Mouse (Mus musculus) kidney, embryonic 16.5 days (tissue): Measurements from ENCODE around the gene Bdnf. TPM values are rescaled to one million over a fixed set of nuclear protein-coding genes. Genes with fewer than 3 reads are reported as not detected.

Experiments
- ATAC-seq: fragments of 200-750 bp; cut with Nextera tagmentation; 2 replicates; pipeline ENCODE4 v1.8.0; 2017; ENCODE audit warnings: moderate TSS enrichment; ENCODE audit not compliant: low FRiP score, low TSS enrichment
- H3K27ac ChIP-seq: fragments of 300-500 bp; sonication (generic); 2 replicates; pipeline ENCODE4 v1.5.1; 2014; ENCODE audit warnings: low read length
- H3K27me3 ChIP-seq: fragments of 300-500 bp; sonication (generic); 2 replicates; pipeline ENCODE4 v1.6.1; 2014; ENCODE audit warnings: low read length, control low read depth, mixed read lengths; ENCODE audit not compliant: insufficient read depth
- H3K36me3 ChIP-seq: fragments of 300-500 bp; sonication (generic); 2 replicates; pipeline ENCODE4 v1.6.1; 2014; ENCODE audit warnings: low read length, control low read depth, mixed read lengths; ENCODE audit not compliant: insufficient read depth
- H3K4me1 ChIP-seq: fragments of 300-500 bp; sonication (generic); 2 replicates; pipeline ENCODE4 v1.6.1; 2014; ENCODE audit warnings: low read length, control low read depth, mixed read lengths; ENCODE audit not compliant: insufficient read depth
- H3K4me2 ChIP-seq: fragments of 300-500 bp; sonication (generic); replicated peaks from 2 replicates; pipeline ENCODE4 v1.6.1; 2014; ENCODE audit warnings: low read depth, low read length
- H3K4me3 ChIP-seq: fragments of 300-500 bp; sonication (generic); 2 replicates; pipeline ENCODE4 v1.5.1; 2014; ENCODE audit warnings: mild to moderate bottlenecking, low read length
- H3K9ac ChIP-seq: fragments of 300-500 bp; sonication (generic); replicated peaks from 2 replicates; pipeline ENCODE4 v1.6.1; 2014; ENCODE audit warnings: low read length
- H3K9me3 ChIP-seq: fragments of 300-500 bp; sonication (generic); 2 replicates; pipeline ENCODE4 v1.6.1; 2016; ENCODE audit warnings: low read length, control low read depth
- WGBS: fragments of 180-500 bp; shearing (Covaris S2); extraction: QIAGEN DNeasy Blood & Tissue Kit; methylation state at CpG from one replicate; pipeline ENCODE4 v1.1.7; 2014; 5-methylcytosine and 5-hydroxymethylcytosine counted together
- polyA plus RNA-seq: library from polyadenylated mRNA; unstranded; fragments of >200 nt; fragmentation: Nextera tagmentation; extraction: Ambion mirVana; gene quantifications from 2 replicates; pipeline ENCODE4 v1.2.1, GENCODE M21; 2015

Bdnf gene
- polyA plus RNA-seq, 1 experiment from 2014 or later: 0.69 TPM

DNA sequence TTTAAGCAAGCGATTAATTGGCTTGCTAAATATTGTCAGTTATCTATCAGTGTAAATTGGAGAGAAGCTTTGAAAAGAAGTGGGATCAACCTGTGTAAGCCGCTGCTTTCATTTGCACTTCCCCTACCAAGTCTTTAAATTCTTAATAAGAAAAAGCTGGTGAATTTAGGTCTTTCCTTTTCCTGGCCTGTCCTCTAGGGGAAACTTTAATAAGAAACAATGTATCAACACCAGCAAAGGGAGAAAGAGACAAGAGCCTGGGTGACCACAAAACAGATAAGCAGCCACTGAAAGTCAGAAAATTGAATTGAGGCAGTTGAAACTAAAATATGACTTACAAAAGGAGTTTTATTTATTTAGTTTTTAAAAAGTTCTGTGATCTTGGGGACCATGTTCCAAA is 4.9 kb downstream of the Bdnf start:
- Histone ChIP-seq H3K27ac (no peak overlapping the region), H3K9ac (no peak overlapping the region), H3K4me3 (no peak overlapping the region), H3K4me1 (peaks cover 15% of the 10 kb centered on the region), H3K4me2 (no peak overlapping the region), H3K9me3 (no peaks in the 10 kb centered on the region), H3K36me3 (no peaks in the 10 kb centered on the region), H3K27me3 (peaks cover 59% of the 10 kb centered on the region)
- WGBS: 69% methylated on average over 2 of the region's 2 CpGs
- ATAC-seq: no peak

DNA sequence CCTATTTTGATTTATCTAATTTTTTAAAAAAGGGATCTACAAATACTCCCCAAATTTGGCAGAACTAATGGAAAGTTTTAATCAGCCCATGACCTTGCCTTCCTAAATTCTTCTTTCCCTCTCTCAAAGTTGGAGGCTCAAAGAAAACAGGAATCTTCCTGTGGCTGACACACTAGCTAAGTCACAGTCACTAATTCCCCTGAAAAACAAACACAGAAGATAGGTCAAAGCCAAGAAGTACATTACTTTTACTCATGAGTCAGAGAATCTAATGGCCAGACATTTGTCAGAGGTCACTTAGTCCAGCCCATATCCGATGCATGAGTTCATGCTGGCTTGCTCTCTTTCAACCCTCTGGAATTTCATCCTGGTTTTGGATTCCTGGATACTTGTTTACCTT is 6.6 kb downstream of the Bdnf start:
- Histone ChIP-seq H3K4me2 (no peak overlapping the region), H3K27ac (no peak overlapping the region), H3K9me3 (no peaks in the 10 kb centered on the region), H3K4me1 (peaks cover 14% of the 10 kb centered on the region), H3K9ac (no peak overlapping the region), H3K36me3 (no peaks in the 10 kb centered on the region), H3K4me3 (no peak overlapping the region), H3K27me3 (peaks cover 46% of the 10 kb centered on the region)
- no peak for ATAC-seq
- 38% methylated on average over 1 of the region's 1 CpGs for WGBS

DNA sequence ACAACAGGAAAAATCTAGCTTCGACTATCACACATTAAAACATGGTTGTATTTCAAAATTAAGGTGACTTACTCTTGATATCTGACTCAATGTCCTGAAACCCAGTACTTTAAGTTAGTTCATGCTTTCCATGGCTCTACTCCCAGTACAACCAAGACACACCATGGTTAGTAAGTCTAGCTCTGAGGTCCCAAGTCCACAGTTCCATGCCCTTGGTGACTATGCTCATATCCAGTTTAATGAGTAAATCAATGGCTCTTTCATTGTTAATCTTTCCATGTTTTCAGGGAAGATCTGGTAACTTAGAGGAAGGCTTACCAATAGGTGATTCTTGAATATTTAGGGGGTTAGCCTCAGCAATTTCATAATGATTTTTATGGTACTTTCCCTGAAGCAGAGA is 14.2 kb downstream of the Bdnf start:
- Histone ChIP-seq H3K36me3 (no peaks in the 10 kb centered on the region), H3K27me3 (peaks cover 34% of the 10 kb centered on the region), H3K9ac (no peak overlapping the region), H3K9me3 (no peaks in the 10 kb centered on the region), H3K4me2 (no peak overlapping the region), H3K4me1 (peaks cover 4% of the 10 kb centered on the region), H3K27ac (no peak overlapping the region), H3K4me3 (no peak overlapping the region)
- ATAC-seq: no peak
- 64% methylated on average over 1 of the region's 1 CpGs for WGBS

DNA sequence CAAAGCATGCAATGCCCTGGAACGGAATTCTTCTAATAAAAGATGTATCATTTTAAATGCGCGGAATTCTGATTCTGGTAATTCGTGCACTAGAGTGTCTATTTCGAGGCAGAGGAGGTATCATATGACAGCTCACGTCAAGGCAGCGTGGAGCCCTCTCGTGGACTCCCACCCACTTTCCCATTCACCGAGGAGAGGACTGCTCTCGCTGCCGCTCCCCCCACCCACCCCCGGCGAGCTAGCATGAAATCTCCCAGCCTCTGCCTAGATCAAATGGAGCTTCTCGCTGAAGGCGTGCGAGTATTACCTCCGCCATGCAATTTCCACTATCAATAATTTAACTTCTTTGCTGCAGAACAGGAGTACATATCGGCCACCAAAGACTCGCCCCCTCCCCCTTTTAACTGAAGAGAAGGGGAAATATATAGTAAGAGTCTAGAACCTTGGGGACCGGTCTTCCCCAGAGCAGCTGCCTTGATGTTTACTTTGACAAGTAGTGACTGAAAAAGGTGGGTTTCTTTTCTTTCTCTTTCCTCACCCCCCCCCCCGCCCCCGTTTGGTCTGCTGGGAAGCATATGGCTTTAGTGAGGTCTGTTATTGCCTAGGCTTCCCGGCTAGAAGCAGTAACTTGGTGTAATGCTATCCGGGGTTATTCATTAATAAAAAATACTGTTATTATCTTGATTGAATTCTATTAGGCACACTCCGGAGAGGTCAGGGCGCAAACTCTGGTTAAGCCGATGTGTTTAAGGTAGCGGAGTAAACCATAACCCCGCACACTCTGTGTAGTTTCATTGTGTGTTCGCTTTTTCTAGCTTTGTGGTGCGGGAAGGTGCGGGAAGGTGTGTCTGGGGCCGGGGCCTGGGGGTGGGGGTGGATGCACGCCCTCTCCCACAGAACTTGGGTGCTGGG is 18.0 kb downstream of the Bdnf start:
- Histone ChIP-seq H3K36me3 (no peaks in the 10 kb centered on the region), H3K27ac (no peak overlapping the region), H3K4me1 (peaks cover 4% of the 10 kb centered on the region), H3K4me2 (peak overlapping the region; percentile 57), H3K9ac (no peak overlapping the region), H3K9me3 (no peaks in the 10 kb centered on the region), H3K4me3 (peak overlapping the region; percentile 53), H3K27me3 (peaks cover 56% of the 10 kb centered on the region)
- WGBS: 3% methylated on average over 34 of the region's 34 CpGs
- ATAC-seq: 0 out of 2 replicates have a peak, but pooled peaks have one; percentile 21

DNA sequence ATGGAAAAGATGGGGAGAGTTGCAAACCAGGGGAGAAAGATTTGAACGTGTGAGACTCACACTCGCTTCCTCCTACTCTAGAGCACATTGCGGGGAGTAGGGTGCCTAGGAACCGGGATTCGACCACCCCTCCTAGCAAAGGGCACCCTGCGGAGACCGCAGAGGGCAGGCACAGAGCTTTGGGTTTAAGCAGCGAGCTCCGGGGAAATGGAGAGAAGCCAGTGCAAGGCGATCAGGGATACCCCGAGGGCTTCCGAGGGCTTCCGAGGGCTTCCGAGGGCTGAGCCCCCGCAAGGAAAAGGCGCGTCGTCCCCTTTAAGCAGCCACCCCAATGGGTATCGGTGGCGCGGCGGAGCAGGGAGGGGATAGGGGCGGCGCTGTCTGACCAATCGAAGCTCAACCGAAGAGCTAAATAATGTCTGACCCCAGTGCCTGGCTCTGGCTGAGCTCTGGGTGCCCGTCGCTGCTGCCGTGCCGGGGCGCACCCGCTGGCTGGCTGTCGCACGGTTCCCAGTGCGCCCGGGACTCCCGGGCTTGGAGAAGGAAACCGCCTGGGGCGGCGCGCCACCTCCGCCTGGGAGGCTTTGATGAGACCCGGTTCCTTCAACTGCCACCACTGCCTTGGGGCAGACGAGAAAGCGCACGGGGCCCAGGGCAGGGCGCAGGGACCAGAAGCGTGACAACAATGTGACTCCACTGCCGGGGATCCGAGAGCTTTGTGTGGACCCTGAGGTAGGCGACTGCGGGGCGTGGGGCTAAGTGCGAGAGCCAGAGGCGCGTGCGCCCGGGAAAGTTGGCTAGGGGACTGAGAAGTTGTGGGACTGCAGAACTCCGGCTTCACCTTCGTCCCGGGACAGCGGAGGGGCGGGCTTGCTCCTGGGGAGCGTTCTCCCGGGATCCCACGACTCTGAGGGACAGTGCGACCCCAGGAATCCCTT is 18.9 kb downstream of the Bdnf start:
- ATAC-seq: peak; percentile 76
- no peaks in the 10 kb centered on the region for H3K9me3 ChIP-seq
- H3K36me3 ChIP-seq: no peaks in the 10 kb centered on the region
- H3K4me3 ChIP-seq: peak overlapping the region; percentile 53
- peak overlapping the region; percentile 57 for H3K4me2 ChIP-seq
- peaks cover 4% of the 10 kb centered on the region for H3K4me1 ChIP-seq
- under 1% methylated on average over 66 of the region's 67 CpGs for WGBS
- H3K27ac ChIP-seq: no peak overlapping the region
- 0 out of 2 replicates have a peak overlapping the region, but pooled peaks have one; percentile 33 for H3K9ac ChIP-seq
- H3K27me3 ChIP-seq: peaks cover 57% of the 10 kb centered on the region

DNA sequence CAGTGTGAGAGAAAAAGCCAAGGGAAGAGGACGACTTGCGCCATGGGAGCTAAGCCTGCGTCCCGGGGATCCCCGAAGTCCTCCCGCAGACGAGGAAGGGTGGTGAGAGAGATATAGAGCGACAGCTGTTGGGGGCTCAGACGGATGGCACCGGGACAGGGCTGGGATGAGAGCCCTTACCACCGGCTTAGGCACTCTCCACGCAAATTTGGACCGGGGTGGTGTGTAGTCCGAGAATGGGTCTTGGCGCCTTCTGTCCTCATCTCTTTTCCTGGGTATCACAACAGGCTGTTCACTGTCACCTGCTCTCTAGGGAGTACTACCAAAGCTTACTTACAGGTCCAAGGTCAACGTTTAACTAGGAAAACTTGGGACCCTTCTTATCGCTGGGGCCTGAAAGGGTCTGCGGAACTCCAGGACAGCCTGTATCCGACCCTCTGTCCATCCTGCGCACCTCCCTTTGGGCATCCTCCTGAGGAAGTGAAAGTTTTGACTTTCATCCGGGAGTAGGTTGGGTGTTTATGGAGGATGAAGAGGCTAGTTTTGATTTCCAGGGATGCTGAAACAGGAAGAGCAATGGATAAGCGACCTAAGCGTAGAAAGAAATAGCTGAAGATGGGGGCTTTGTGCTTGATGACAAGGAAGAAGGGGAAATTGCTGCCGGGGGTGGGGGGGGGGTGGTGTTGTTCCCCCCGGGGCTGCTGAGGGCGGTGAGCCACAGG is 19.8 kb downstream of the Bdnf start:
- peak; percentile 36 for ATAC-seq
- Histone ChIP-seq H3K27ac (no peak overlapping the region), H3K4me3 (peak overlapping the region; percentile 53), H3K27me3 (peaks cover 57% of the 10 kb centered on the region), H3K4me1 (peaks cover 4% of the 10 kb centered on the region), H3K36me3 (no peaks in the 10 kb centered on the region), H3K9ac (no peak overlapping the region), H3K9me3 (no peaks in the 10 kb centered on the region), H3K4me2 (peak overlapping the region; percentile 57)
- WGBS: under 1% methylated on average over 26 of the region's 26 CpGs

DNA sequence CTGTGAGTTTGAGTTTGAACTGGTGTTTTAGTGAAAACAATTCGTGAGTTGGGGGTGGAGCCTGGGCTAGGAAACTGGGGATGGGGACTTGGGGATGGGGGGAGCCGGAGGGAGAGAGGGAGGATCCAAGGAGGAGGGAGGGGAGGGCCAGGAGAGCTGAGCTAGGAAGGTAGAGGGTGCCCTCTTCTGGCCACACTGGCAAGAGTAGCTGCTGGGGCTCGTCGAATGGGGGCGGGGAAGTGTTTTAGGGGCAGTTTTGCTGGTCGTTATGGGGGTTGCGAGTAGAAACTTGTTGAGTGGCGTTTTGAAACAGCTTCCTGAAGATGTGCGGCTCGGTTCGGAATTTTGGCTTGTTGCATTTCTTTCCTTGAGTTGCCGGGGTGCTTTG is 20.3 kb downstream of the Bdnf start:
- H3K36me3 ChIP-seq: no peaks in the 10 kb centered on the region
- H3K4me2 ChIP-seq: peak overlapping the region; percentile 57
- peaks cover 57% of the 10 kb centered on the region for H3K27me3 ChIP-seq
- H3K27ac ChIP-seq: no peak overlapping the region
- ATAC-seq: peak; percentile 75; the same call in 1 of the 2 replicates
- peaks cover 4% of the 10 kb centered on the region for H3K4me1 ChIP-seq
- peak overlapping the region; percentile 53 for H3K4me3 ChIP-seq
- H3K9ac ChIP-seq: no peak overlapping the region
- H3K9me3 ChIP-seq: no peaks in the 10 kb centered on the region
- 0% methylated on average over 12 of the region's 12 CpGs for WGBS

DNA sequence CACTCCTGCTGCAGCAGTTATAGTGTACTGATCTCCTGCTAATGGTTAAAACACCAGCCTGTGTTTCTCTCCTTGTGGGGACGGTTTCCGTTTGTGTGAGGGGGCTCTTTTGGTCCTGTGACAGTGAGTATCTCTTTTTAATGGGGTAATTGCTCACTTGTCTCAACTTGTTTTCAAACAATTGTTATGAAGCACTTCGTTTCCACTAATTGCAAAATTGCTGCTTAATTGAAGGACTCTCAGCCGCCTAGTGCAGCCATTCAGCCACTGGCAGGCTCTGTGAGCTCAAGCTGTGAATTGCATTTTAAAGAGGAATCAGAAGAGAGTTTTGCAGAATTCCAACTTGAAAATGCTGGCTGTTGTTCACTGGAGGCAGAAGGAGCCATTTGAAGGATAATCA is 22.7 kb downstream of the Bdnf start:
- no peaks in the 10 kb centered on the region for H3K9me3 ChIP-seq
- no peak overlapping the region for H3K27ac ChIP-seq
- H3K4me1 ChIP-seq: peaks cover 4% of the 10 kb centered on the region
- H3K36me3 ChIP-seq: no peaks in the 10 kb centered on the region
- H3K4me2 ChIP-seq: no peak overlapping the region
- H3K4me3 ChIP-seq: no peak overlapping the region
- H3K9ac ChIP-seq: no peak overlapping the region
- no peak for ATAC-seq
- peaks cover 42% of the 10 kb centered on the region for H3K27me3 ChIP-seq
- WGBS: 9% methylated on average over 4 of the region's 4 CpGs

DNA sequence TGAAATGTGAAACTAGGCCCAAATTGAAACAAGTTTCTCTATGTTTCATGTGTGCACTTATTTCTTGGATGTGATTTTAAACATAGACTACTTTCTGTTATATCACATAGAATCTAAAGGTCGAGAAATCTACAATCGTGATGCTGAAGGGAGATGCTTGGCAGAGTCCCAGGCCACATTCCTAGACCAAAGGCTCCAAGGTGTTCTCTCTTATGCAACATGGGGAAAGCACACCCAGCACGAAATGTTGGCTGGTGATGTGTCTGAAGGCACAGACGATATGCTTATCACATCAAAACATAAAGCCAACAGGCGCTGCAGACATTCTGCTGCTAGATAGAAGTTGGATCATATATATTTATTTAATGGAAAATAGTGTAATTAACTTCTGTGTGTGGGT is 25.8 kb downstream of the Bdnf start:
- WGBS: 68% methylated on average over 5 of the region's 5 CpGs
- H3K4me3 ChIP-seq: no peak overlapping the region
- no peak overlapping the region for H3K4me2 ChIP-seq
- H3K9me3 ChIP-seq: no peaks in the 10 kb centered on the region
- H3K9ac ChIP-seq: no peak overlapping the region
- H3K4me1 ChIP-seq: no peaks in the 10 kb centered on the region
- no peak overlapping the region for H3K27ac ChIP-seq
- H3K36me3 ChIP-seq: no peaks in the 10 kb centered on the region
- ATAC-seq: no peak
- H3K27me3 ChIP-seq: peaks cover 14% of the 10 kb centered on the region
